Mouse (Mus musculus) layer of hippocampus, adult 6 months (tissue): ENCODE measurements around the gene Gtf3c5. TPM values are rescaled to one million over a fixed set of nuclear protein-coding genes. Genes with fewer than 3 reads are reported as not detected.

ENCODE experiments used
- long read RNA-seq, 2 experiments: library from polyadenylated mRNA; unstranded; transcript quantifications; one replicate each; pipeline ENCODE4 v2.0.0; 2019 to 2020
- microRNA-seq: library from miRNA; unstranded; fragments of <30 nt; microRNA quantifications from one replicate; pipeline ENCODE4 v1.2.0, GENCODE M21; 2020
- polyA plus RNA-seq: library from polyadenylated mRNA; unstranded; fragments of <200 nt; fragmentation: Nextera tagmentation; gene quantifications from 2 replicates; pipeline ENCODE4 v1.2.3, GENCODE M21; 2021

The Gtf3c5 gene
- polyA plus RNA-seq, result 8.0 and 9.3 TPM in 2 replicates
- long read RNA-seq, experiment 1, transcript Gtf3c5-201 (12 exons, 2,739 nt), result major isoform, 5 of 7 reads
- long read RNA-seq, experiment 1, partial matches to known transcripts, result 2 of 7 reads
- long read RNA-seq, experiment 1, other reads (novel, unspliced or antisense), result 0 of 7 reads
- long read RNA-seq, experiment 2, transcript Gtf3c5-202 (12 exons, 2,667 nt), result minor isoform, 7 of 89 reads
- long read RNA-seq, experiment 2, transcript Gtf3c5-201 (12 exons, 2,739 nt), result major isoform, 75 of 89 reads
- long read RNA-seq, experiment 2, partial matches to known transcripts, result 4 of 89 reads
- long read RNA-seq, experiment 2, other reads (novel, unspliced or antisense), result 3 of 89 reads

GRCm38 (mm10) chr2:28583651-28584050 is at the start of gene Gtf3c5:
TSS of gene Gtf3c5 (minus strand) at chr2:28583751.

GRCm38 (mm10) chr2:28621664-28622171 is 38.2 kb upstream of the Gtf3c5 start, which contains the start of gene Gfi1b:
TSS of gene Gfi1b (minus strand) at chr2:28621982.

GRCm38 (mm10) chr2:28563303-28563702 is 20.2 kb downstream of the Gtf3c5 start, which contains the start of gene Cel:
TSS of gene Cel (minus strand) at chr2:28563403.

Small RNA genes lying within 50 kb of the gene (microRNA-seq; reads per million reads assigned to microRNA genes)
- gene Gm22824, result not detected

Other genes starting within 250 kb of the Gtf3c5 start
- 3.3 and 4.8 TPM in 2 replicates for gene Ppp1r26, start 137.0 kb downstream of the Gtf3c5 start, polyA plus RNA-seq
- 5.1 and 9.4 TPM in 2 replicates for gene 1700007K13Rik, start 117.4 kb downstream of the Gtf3c5 start, polyA plus RNA-seq
- gene Mrps2, start 115.7 kb downstream of the Gtf3c5 start, polyA plus RNA-seq, result 18.2 and 20.5 TPM in 2 replicates
- gene Gbgt1, start 86.9 kb downstream of the Gtf3c5 start, polyA plus RNA-seq, result 0.78 and 1.2 TPM in 2 replicates
- not detected in 2 replicates for gene Gm10134, start 77.7 kb downstream of the Gtf3c5 start, polyA plus RNA-seq
- gene Ralgds, start 70.6 kb downstream of the Gtf3c5 start, polyA plus RNA-seq, result 41.8 and 50.6 TPM in 2 replicates
- gene Cel, start 20.3 kb downstream of the Gtf3c5 start, polyA plus RNA-seq, result not detected in 2 replicates
- not detected in 2 replicates for gene Gfi1b, start 38.2 kb upstream of the Gtf3c5 start, polyA plus RNA-seq
- 16.5 and 21.8 TPM in 2 replicates for gene Tsc1, start 57.5 kb upstream of the Gtf3c5 start, polyA plus RNA-seq
- 3.0 and 6.2 TPM in 2 replicates for gene Spaca9, start 116.0 kb upstream of the Gtf3c5 start, polyA plus RNA-seq
- 2.6 and 5.0 TPM in 2 replicates for gene Ak8, start 116.4 kb upstream of the Gtf3c5 start, polyA plus RNA-seq